Mouse (Mus musculus) heart, adult 2 months (tissue): ENCODE measurements at regions not wholly inside any gene's neighbourhood (a gene's known extent, or its start where the extent isn't known, plus 50 kb on each side); places are given as distances from the start of the nearest gene placed in this dataset.

Source experiments
- EP300 ChIP-seq: fragments of 200-500 bp; IDR thresholded peaks from 2 replicates; pipeline ENCODE4 v1.6.1; 2011; ENCODE audit warnings: low read depth, low read length, control low read depth; ENCODE audit not compliant: insufficient read depth
- POLR2A ChIP-seq: fragments of 200-500 bp; IDR thresholded peaks from 2 replicates; pipeline ENCODE4 v1.6.1; 2011; ENCODE audit warnings: mild to moderate bottlenecking, low read depth, low read length, control low read depth; ENCODE audit not compliant: insufficient read depth

GRCm38 (mm10) chr9:67160350-67160749 is 111.1 kb upstream of the Tpm1 start:
- TF ChIP-seq POLR2A (no peak), EP300 (no peak)
